Mouse (Mus musculus) neural tube, embryonic 12.5 days (tissue): Measurements from ENCODE around the gene Nrp2. TPM values are rescaled to one million over a fixed set of nuclear protein-coding genes. Genes with fewer than 3 reads are reported as not detected.

Experiments
- ATAC-seq: fragments of 200-750 bp; cut with Nextera tagmentation; 2 replicates; pipeline ENCODE4 v1.8.0; 2017; ENCODE audit warnings: low read depth, mild to moderate bottlenecking, moderate TSS enrichment, moderate library complexity; ENCODE audit not compliant: low FRiP score
- H3K27ac ChIP-seq: fragments of 300-500 bp; sonication (generic); 2 replicates; pipeline ENCODE4 v1.5.1; 2016
- H3K27me3 ChIP-seq: fragments of 300-500 bp; sonication (generic); replicated peaks from 2 replicates; pipeline ENCODE4 v1.6.1; 2016; ENCODE audit warnings: mild to moderate bottlenecking
- H3K36me3 ChIP-seq: fragments of 300-500 bp; sonication (generic); 2 replicates; pipeline ENCODE4 v1.6.1; 2016; ENCODE audit warnings: mild to moderate bottlenecking
- H3K4me1 ChIP-seq: fragments of 300-500 bp; sonication (generic); 2 replicates; pipeline ENCODE4 v1.6.1; 2016
- H3K4me2 ChIP-seq: fragments of 300-500 bp; sonication (generic); replicated peaks from 2 replicates; pipeline ENCODE4 v1.6.1; 2016; ENCODE audit warnings: mild to moderate bottlenecking
- H3K4me3 ChIP-seq: fragments of 300-500 bp; sonication (generic); 2 replicates; pipeline ENCODE4 v1.5.1; 2016
- H3K9ac ChIP-seq: fragments of 300-500 bp; sonication (generic); 2 replicates; pipeline ENCODE4 v1.6.1; 2016; ENCODE audit warnings: mild to moderate bottlenecking
- H3K9me3 ChIP-seq: fragments of 300-500 bp; sonication (generic); 2 replicates; pipeline ENCODE4 v1.6.1; 2016; ENCODE audit warnings: mild to moderate bottlenecking
- WGBS: fragments of 180-500 bp; shearing (Covaris S2); methylation state at CpG from one replicate; pipeline ENCODE4 v1.1.7; 2016; 5-methylcytosine and 5-hydroxymethylcytosine counted together
- polyA plus RNA-seq: library from polyadenylated mRNA; unstranded; fragments of >200 nt; fragmentation: Nextera tagmentation; extraction: Ambion mirVana; gene quantifications from 2 replicates; pipeline ENCODE4 v1.2.1, GENCODE M21; 2016

Gene Nrp2
- polyA plus RNA-seq, 1 experiment from 2014 or later, result 44.6 TPM

DNA sequence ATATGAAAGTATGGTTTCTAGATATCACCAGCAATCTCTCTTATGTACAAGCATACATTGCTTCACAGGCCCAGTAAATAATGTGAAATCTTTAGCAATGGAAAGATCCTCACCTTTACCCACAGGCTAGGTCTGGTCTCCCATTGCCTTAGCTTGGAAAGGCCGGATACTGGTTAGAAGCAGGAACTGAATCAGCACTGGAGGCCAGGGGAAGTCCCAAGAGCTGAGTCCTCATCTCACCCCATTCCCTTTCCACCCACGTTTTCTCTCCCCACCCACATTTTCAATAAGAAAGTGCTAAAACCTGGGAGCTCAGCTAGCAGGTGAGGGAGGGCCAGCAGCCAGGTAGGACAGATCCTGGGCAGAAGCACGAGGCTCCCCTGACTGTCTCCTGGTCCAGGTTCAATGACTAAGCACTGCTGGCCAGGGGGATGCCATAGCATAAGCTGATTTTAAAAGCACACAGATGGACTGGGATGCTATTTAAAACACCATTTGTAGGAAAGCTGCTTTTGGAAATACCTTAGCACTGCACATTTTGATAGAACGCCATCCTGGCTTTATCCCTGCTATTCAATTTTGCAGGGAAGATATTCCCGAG is 47.4 kb downstream of the Nrp2 start:
- ATAC-seq, result no peak
- H3K27me3 ChIP-seq, result peaks cover 8% of the 10 kb centered on the region; the same call in 1 of the 2 replicates
- peaks cover 49% of the 10 kb centered on the region for H3K4me1 ChIP-seq
- WGBS, result 83% methylated on average over 5 of the region's 5 CpGs
- no peak overlapping the region for H3K4me3 ChIP-seq
- peaks cover 24% of the 10 kb centered on the region for H3K36me3 ChIP-seq
- no peak overlapping the region for H3K4me2 ChIP-seq
- H3K9me3 ChIP-seq, result no peaks in the 10 kb centered on the region
- no peak overlapping the region for H3K27ac ChIP-seq
- no peak overlapping the region for H3K9ac ChIP-seq

DNA sequence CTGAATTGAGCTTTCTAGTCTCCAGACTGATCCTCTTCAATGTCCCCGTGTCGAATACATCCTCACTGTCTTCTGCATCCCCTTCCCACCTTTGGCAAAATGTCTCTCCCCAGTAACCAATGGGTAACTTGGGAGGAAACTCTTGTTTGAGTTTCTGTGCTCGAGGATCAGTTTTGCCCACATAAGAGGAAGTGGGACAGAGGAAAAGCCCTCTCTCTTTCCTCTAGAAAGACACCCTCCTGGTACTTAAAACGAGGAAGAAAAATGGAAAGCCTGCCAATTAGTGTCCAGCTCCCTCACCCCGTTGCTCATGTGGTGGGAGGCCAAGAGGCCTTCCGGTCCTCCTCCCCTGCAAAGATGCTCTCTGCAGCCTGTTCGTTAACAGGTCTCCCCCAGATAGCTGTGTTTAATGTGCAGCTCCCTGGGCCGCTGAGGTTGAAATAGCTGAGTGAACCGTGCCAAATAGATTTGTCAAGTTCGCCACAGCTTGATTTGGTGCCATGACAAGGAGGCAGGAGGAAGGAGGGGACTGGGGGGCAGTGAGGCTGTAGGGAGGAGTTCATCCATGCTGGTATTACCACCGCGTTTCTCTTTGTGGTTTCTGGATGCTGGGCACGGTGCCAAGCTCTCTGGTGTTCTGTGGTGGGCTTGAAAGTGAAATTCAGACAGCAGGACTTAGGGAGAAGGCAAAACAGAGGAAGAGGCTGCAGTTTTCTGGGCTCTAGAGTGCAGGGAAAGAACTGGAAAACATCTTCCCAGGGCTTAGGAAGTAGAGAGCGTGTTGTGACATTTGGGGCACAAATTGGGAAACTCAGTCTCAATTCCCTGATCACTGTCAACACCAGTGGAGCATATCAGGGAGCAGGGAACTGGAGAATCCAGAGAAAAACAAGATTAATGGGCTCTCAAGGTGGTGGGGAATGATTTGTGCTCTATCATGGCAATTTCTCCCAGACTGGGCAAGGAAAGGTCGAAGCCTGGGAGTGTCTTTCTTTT is 48.2 kb downstream of the Nrp2 start:
- ATAC-seq, result peak; percentile 78
- H3K4me1 ChIP-seq, result peaks cover 49% of the 10 kb centered on the region
- peak overlapping the region; percentile 15; the same call in 1 of the 2 replicates for H3K27ac ChIP-seq

DNA sequence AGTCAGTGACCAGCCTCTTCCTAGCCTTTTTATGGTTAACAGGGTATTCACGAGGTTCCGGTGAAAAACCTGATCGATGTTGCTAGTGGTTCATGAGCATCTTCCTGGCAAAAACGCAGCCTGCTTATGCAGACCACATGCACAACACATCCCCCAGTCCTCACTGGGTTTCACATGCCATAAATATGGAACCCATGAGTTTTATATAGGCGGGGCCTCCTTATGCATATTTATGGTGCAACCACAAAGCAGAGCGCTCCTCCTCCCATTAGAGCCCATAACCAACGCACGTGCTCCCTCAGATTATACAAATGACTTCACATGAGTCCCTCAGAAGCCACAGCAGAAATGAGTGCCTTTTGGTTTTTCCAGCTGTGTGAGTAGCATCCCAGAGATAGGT is 49.0 kb downstream of the Nrp2 start:
- WGBS, result 54% methylated on average over 8 of the region's 8 CpGs
- H3K4me1 ChIP-seq, result peaks cover 49% of the 10 kb centered on the region

More for the DNA sequence above, 48.2 kb downstream of the Nrp2 start:
- Histone ChIP-seq H3K36me3 (peaks cover 16% of the 10 kb centered on the region), H3K9me3 (no peaks in the 10 kb centered on the region), H3K9ac (no peak overlapping the region), H3K4me3 (no peak overlapping the region), H3K27me3 (0 out of 2 replicates have a peak, but pooled peaks cover 3% of the 10 kb centered on the region), H3K4me2 (peak overlapping the region; percentile 22; the same call in 1 of the 2 replicates)
- 38% methylated on average over 15 of the region's 15 CpGs for WGBS

DNA sequence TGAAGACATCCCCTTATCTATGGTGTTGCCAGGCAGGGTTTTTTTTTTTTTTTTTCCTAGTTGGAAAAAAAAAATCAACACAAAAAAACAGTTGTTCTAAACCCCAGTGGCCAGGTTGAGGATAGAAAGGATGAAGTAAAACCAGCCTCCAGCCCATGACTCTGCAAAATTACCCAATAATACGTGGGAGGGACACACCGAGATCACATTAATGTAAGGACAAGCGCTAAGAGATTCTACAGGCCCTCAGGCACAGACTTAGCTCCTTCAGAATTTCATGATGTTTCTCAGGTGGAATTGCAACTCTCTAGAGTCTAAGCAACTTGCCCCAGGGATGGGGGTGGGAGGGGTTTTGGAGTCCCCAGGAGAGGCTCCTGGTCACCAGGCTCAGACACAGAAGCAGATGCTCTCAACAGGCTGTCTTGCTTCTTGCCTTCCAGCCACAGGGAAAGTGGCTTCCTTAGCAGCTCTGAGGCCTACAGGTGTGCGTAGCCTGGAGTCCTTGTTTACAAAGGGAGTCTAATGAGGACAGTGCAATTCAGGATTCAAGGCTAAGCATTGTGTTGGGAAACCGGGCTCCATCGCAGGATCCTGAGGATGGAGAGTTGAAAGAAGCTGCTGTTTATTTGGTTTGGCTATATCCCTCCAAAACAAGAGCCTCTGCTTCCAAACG is 49.7 kb downstream of the Nrp2 start:
- H3K4me3 ChIP-seq, result no peak overlapping the region
- H3K9ac ChIP-seq, result no peak overlapping the region
- no peaks in the 10 kb centered on the region for H3K27me3 ChIP-seq
- WGBS, result 68% methylated on average over 7 of the region's 7 CpGs
- no peak for ATAC-seq
- no peak overlapping the region for H3K4me2 ChIP-seq
- no peaks in the 10 kb centered on the region for H3K9me3 ChIP-seq
- peaks cover 52% of the 10 kb centered on the region for H3K4me1 ChIP-seq
- H3K27ac ChIP-seq, result no peak overlapping the region
- H3K36me3 ChIP-seq, result peaks cover 5% of the 10 kb centered on the region

More for the DNA sequence above, 49.0 kb downstream of the Nrp2 start:
- peak; percentile 34; the same call in 1 of the 2 replicates for ATAC-seq
- Histone ChIP-seq H3K27ac (0 out of 2 replicates have a peak overlapping the region, but pooled peaks have one; percentile 15), H3K36me3 (peaks cover 10% of the 10 kb centered on the region), H3K27me3 (no peaks in the 10 kb centered on the region), H3K9ac (no peak overlapping the region), H3K9me3 (no peaks in the 10 kb centered on the region), H3K4me2 (peak overlapping the region; percentile 22; the same call in 1 of the 2 replicates), H3K4me3 (no peak overlapping the region)

DNA sequence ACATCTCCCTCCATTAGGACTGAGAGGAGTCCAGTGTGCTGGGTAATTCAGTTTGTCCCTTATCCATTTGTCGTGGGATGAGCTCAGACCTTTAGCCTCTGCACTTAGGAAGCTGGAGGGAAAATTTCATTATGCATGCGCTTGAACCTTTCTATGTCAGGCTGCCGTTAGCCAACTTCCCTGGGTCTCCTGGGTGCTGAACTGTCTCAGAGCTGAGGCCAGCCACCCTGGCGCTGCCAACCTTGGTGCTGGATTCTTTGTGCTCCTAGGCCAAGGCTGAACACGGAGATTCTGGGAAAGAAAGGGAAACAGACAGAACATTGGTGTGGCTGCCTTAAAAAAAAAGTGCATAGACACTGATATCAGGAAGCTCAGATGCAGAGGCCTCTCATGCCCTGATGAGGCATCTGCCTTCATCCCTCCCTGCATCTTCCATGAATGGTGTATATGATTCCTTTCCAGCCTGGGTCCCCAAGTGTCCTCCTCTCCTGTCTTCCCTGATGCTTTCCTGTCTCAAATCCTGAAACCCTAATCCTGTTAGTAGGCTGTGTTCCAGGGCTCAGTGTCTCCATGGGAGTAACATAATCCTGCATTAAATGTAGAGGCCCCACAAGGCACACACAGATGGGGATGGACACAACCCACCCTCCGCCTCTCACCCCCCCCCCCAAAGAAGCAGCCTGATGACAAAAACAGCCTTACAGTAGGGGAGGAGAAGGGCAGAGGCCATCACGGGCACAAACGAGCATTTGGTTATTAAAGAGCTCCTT is 51.2 kb downstream of the Nrp2 start:
- Histone ChIP-seq H3K4me2 (no peak overlapping the region), H3K4me1 (peaks cover 48% of the 10 kb centered on the region), H3K27ac (no peak overlapping the region), H3K36me3 (peaks cover 5% of the 10 kb centered on the region), H3K9me3 (no peaks in the 10 kb centered on the region), H3K27me3 (no peaks in the 10 kb centered on the region), H3K9ac (no peak overlapping the region), H3K4me3 (no peak overlapping the region)
- 61% methylated on average over 8 of the region's 8 CpGs for WGBS
- ATAC-seq, result no peak

DNA sequence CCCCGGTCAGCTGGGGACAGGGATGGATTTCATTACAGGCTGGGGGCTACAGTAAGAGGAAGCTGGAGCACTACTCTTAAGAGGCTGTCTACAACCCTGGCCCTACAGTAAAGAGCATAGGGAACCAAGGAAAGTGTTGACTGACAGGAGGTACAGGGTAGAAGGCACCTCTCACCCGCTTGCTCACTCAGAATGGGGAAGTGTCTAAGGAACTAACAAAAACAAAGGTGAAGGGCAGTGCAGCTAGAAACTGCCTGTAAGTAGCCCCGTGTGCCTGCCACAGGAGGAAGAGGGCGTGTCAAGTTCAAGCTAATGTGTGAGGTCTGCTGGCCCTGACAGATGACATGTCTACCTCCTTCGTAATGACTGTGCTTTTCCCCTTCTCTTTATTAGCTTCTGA is 57.0 kb downstream of the Nrp2 start:
- no peak overlapping the region for H3K4me3 ChIP-seq
- no peaks in the 10 kb centered on the region for H3K9me3 ChIP-seq
- ATAC-seq, result no peak
- peaks cover 26% of the 10 kb centered on the region for H3K36me3 ChIP-seq
- WGBS, result 67% methylated on average over 5 of the region's 5 CpGs
- H3K9ac ChIP-seq, result no peak overlapping the region
- no peaks in the 10 kb centered on the region for H3K27me3 ChIP-seq
- peaks cover 3% of the 10 kb centered on the region; the same call in 1 of the 2 replicates for H3K4me1 ChIP-seq
- H3K27ac ChIP-seq, result no peak overlapping the region
- H3K4me2 ChIP-seq, result no peak overlapping the region

DNA sequence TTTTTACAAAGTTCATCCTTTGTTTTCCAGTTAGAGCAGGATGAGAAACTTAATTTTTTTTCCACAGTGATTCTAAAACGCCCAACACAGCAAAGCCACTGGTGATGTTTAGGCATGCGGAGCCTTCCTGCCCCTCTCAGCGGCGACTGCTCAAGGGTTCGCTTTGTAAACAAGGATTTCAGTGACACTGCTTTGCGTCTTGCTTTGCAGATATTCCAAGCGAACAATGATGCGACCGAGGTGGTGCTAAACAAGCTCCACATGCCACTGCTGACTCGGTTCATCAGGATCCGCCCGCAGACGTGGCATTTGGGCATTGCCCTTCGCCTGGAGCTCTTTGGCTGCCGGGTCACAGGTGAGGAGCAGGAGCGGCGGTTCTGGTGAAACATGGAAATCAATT is 57.5 kb downstream of the Nrp2 start:
- no peak for ATAC-seq
- Histone ChIP-seq H3K4me3 (no peak overlapping the region), H3K9ac (no peak overlapping the region), H3K4me1 (peaks cover 6% of the 10 kb centered on the region; the same call in 1 of the 2 replicates), H3K27ac (no peak overlapping the region), H3K27me3 (no peaks in the 10 kb centered on the region), H3K4me2 (no peak overlapping the region), H3K36me3 (peaks cover 30% of the 10 kb centered on the region), H3K9me3 (no peaks in the 10 kb centered on the region)
- WGBS, result 86% methylated on average over 17 of the region's 17 CpGs

DNA sequence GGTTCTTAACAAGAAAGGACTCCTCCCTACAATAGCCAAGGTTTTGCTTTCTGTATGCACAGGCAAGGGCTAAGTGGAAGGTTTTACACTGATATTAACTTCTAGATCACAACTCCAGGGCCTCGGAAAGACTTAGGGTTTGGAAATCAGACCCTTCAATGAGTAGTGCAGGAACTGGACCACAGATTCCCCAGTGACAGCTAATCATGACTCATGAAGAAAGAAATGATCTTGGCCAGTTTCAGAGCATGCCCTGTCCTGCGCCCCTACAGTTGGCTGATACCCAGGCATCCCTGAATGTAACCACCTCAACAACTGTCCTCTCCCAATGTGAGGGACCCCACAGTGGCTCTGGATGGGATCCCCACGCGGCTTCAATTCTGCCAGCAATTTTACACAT is 60.7 kb downstream of the Nrp2 start:
- no peak for ATAC-seq
- WGBS, result 94% methylated on average over 4 of the region's 4 CpGs
- Histone ChIP-seq H3K36me3 (peaks cover 29% of the 10 kb centered on the region), H3K4me3 (no peak overlapping the region), H3K4me2 (no peak overlapping the region), H3K27me3 (no peaks in the 10 kb centered on the region), H3K9me3 (no peaks in the 10 kb centered on the region), H3K27ac (no peak overlapping the region), H3K9ac (no peak overlapping the region), H3K4me1 (0 out of 2 replicates have a peak, but pooled peaks cover 4% of the 10 kb centered on the region)

DNA sequence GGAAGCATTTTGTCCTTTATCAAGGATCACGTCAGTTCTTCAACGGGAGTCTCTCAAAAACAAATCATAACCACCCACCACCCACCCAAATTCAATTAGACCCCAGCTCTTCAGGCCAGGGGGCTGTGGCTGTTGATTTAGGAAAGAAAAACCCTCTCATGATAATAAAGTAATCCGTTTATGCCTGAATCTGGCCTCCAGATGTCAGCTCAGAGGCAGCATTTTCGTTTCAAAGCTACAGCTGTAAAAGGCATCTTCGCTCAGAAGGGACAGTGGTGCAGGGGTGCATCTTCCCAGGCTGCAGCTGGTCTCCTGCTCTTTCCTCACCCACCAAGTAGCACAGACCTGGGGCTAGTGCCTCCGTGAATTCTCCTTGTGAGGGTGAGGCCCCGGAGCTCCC is 62.1 kb downstream of the Nrp2 start:
- Histone ChIP-seq H3K27me3 (no peaks in the 10 kb centered on the region), H3K36me3 (peaks cover 32% of the 10 kb centered on the region), H3K9ac (no peak overlapping the region), H3K4me3 (no peak overlapping the region), H3K4me1 (0 out of 2 replicates have a peak, but pooled peaks cover 4% of the 10 kb centered on the region), H3K9me3 (no peaks in the 10 kb centered on the region), H3K4me2 (no peak overlapping the region), H3K27ac (no peak overlapping the region)
- ATAC-seq, result no peak
- 54% methylated on average over 7 of the region's 7 CpGs for WGBS

DNA sequence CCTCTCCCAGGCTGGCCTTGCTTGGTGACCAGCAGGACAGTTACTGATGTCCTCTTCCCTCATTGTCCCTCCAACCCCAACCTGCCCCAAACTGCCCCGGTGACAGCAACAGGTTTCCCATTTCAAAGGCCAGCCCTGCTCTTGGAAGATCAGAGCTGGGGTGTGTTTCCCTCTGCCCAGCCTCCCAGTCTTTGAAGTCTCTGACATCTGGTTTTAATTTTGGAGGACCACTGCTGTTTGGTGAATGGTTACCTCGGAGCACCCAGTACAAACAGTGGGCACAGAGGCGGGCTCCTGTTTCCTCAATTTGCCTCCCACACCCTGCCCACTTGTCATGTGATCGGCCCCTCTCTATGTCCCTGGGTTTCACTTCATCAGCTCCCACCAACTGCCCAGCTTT is 63.7 kb downstream of the Nrp2 start:
- Histone ChIP-seq H3K4me2 (no peak overlapping the region), H3K4me3 (no peak overlapping the region), H3K27ac (no peak overlapping the region), H3K36me3 (peaks cover 23% of the 10 kb centered on the region), H3K27me3 (no peaks in the 10 kb centered on the region), H3K4me1 (0 out of 2 replicates have a peak, but pooled peaks cover 4% of the 10 kb centered on the region), H3K9me3 (no peaks in the 10 kb centered on the region), H3K9ac (no peak overlapping the region)
- ATAC-seq, result no peak
- 33% methylated on average over 4 of the region's 4 CpGs for WGBS

DNA sequence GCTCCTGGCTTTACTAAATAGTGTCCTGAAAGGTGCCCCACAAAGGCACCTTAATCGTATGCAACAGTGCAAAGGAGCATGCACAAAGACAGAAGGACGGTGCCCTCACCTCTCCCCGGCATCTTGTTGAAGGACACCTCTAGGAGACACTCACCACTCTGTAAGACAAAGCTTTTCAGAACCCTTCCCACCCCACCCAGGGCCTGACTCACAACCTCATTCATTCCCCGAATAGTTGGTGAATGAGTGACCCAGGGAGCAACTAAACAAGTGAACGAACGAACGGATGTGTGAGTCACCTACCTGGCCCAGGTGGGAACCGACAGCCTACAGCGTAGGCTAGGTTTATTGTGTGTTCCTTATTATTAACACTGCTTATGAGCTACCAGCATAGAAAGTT is 64.5 kb downstream of the Nrp2 start:
- H3K36me3 ChIP-seq, result peaks cover 29% of the 10 kb centered on the region
- H3K4me1 ChIP-seq, result 0 out of 2 replicates have a peak, but pooled peaks cover 4% of the 10 kb centered on the region
- no peaks in the 10 kb centered on the region for H3K9me3 ChIP-seq
- no peak for ATAC-seq
- H3K27ac ChIP-seq, result no peak overlapping the region
- no peaks in the 10 kb centered on the region for H3K27me3 ChIP-seq
- no peak overlapping the region for H3K9ac ChIP-seq
- H3K4me3 ChIP-seq, result no peak overlapping the region
- no peak overlapping the region for H3K4me2 ChIP-seq
- 84% methylated on average over 9 of the region's 9 CpGs for WGBS
